Mouse (Mus musculus) neutrophil, adult 83 days (primary cell): ENCODE data around the gene Npepps. TPM values are rescaled to one million over a fixed set of nuclear protein-coding genes. Genes with fewer than 3 reads are reported as not detected.

Source experiments
- total RNA-seq, 2 experiments: library from RNA; stranded (reverse); gene quantifications; one replicate each; pipeline ENCODE4 v1.2.4; 2023

Npepps gene
- total RNA-seq: 100 to 1,000 TPM; 126 to 162 TPM

DNA sequence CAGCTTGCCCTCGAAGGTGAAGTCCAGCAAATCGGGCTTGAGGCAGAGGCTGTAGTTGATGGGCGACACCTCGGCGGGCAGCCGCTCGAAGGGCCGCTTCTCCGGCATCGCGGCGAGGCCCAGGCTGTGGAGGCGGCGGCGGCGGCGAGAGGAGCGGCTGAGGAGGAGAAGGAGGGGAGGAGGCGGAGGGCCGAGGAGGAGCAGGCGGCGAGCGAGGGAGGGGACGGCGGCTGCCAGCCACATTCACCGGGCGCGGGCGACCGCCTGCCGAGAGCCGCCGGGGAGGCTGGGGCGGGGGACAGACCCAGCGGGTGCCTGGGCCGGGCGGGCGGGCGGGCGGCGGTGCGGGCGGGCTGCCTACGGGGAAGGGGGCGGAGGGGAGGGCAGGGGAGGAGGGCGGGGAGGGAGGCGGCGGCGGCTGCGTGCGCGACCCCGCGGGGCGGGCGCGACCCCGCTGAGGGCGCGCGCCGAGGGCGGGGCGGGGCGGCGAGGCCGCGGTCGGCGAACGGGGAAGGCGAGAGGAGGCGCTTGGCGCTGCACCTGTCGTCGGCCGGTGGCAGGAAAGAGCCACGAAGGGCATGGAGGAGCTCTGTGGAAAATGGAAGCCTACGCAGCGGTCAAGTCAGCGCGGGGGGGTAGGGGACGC is at the start of gene Npepps:
TSS of gene Npepps (minus strand) at position 423 of the 646 bp plus-strand sequence.

DNA sequence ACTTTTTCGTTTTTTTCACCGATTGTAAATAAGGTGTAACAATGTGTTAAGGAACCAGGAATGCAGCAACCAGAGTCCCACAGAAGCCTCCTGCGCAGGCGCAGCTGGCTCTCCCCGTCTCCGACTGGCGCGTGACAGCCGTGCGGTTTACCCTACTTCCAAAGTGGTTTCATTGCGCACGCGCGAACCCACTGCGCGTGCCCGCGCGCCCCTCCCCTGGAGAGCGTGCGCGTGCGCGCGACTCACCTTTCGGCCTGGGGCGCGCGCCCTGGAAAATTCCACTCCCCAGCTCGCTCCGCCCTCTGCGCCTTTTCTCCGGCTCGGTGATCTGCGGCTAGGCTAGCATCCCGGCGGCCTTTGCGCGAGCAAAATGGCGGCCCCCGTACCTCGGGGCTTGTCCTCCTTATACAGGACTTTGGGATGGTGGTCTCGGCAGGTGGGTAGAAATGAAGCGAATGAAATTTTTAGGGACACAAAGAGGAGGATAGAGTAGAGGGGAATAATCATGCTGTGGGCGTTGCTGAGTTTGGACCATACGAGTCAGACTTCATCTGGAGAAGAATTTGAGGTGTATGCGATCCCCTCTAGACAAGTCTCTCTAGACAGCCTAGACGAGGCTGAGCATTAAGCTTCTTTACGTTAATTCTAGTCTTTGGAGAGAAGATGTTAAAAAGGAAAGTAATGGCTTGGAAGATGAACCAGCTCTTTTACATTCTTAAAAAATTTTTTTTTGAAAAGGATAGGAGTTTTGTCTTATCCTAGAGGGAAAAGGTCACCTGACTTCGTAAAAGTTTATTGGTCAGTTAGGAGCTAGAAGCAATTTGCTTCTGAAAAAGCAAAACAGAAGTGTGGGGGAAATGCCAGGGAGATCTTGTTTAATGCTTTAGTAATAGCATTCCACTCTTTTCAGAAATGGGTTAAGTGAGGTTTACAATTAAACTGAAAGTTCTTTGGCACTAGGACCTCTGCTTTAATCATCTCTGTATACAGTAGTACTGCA is 35.4 kb upstream of the Npepps start, which contains the start of gene Mrpl45:
TSS of gene Mrpl45 (plus strand) at position 213 of the 1,000 bp plus-strand sequence.

DNA sequence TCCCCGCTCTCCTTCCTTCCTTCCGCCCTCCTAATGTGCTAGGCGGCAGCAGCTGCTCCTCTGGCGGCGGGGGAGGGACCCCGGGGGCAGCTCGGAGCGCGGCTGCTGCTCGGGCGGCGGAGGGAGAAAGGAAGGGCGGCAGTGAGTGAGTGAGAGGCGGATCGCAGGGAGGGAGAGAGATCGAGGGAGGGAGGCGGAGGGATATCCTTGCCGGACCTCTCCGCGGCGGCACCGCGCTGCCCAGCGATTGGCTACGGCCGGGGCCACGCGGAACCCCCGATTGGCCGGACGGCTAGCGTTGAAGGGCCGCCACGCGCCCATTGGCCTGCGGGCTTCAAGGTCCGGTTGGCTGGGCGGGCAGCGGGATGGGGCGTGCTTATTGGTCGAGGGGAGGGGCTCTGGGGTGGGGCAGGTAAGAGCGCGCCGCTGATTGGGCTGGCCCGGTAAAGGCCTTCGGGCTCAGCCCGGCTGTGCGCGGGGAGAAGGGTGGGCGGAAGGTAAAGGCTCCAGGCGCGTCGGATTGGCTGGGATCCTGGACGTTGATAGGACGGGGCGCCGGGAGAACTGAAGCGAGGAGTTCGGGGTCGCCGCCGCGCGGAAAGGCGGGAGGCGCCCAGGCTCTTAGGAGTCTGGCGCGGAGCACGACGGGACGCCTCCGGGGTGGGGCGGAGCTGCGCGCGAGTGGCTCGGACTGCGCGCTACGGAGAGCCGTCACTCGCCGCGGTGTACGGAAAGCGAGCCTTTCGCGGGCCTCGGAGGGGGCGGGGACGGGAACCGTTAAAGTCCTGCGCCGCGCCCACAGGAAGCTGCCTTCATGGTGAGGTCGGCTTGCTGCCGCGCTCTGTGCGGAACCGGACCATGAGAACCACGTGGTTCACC is 92.4 kb downstream of the Npepps start, which contains the start of gene Kpnb1:
TSS of gene Kpnb1 (minus strand) at position 118 of the 879 bp plus-strand sequence.

Other genes with a start within 250 kb of the Npepps start
- gene Lrrc46, start 239.2 kb downstream of the Npepps start, total RNA-seq: under 1 TPM; 0.68 to 0.90 TPM
- 10 to 100 TPM; 42.0 to 46.7 TPM for gene Mrpl10, start 239.1 kb downstream of the Npepps start, total RNA-seq
- 10 to 100 TPM; 21.7 to 24.6 TPM for gene Osbpl7, start 230.0 kb downstream of the Npepps start, total RNA-seq
- gene Tbx21, start 165.3 kb downstream of the Npepps start, total RNA-seq: not detected
- gene Tbkbp1, start 129.1 kb downstream of the Npepps start, total RNA-seq: 10 to 100 TPM; 42.9 to 43.5 TPM
- 10 to 100 TPM; 95.6 to 95.7 TPM for gene Kpnb1, start 92.8 kb downstream of the Npepps start, total RNA-seq
- 10 to 100 TPM; 12.0 to 13.7 TPM for gene Mrpl45, start 35.1 kb upstream of the Npepps start, total RNA-seq
- gene Gpr179, start 71.4 kb upstream of the Npepps start, total RNA-seq: not detected
- gene Socs7, start 81.9 kb upstream of the Npepps start, total RNA-seq: 1 to 10 TPM; 7.1 to 8.2 TPM
- gene Arhgap23, start 134.9 kb upstream of the Npepps start, total RNA-seq: 10 to 100 TPM; 39.5 to 40.3 TPM
- gene 4933428G20Rik, start 219.7 kb upstream of the Npepps start, total RNA-seq: not detected